Mouse (Mus musculus) thymus, adult 2 months (tissue): ENCODE data around the gene Adcy2.

Experiments used
- CTCF ChIP-seq: fragments of 200-500 bp; IDR thresholded peaks from 2 replicates; pipeline ENCODE4 v1.5.1; 2012; ENCODE audit warnings: mild to moderate bottlenecking, control low read depth, low read length, moderate library complexity, borderline replicate concordance; ENCODE audit not compliant: control insufficient read depth, poor library complexity, insufficient read depth; ENCODE audit errors: extremely low read depth
- POLR2A ChIP-seq: fragments of 200-500 bp; IDR thresholded peaks from 2 replicates; pipeline ENCODE4 v1.6.1; 2012; ENCODE audit warnings: mild to moderate bottlenecking, low read length, control low read depth, moderate library complexity; ENCODE audit not compliant: control insufficient read depth, poor library complexity, insufficient read depth; ENCODE audit errors: extremely low read depth

DNA sequence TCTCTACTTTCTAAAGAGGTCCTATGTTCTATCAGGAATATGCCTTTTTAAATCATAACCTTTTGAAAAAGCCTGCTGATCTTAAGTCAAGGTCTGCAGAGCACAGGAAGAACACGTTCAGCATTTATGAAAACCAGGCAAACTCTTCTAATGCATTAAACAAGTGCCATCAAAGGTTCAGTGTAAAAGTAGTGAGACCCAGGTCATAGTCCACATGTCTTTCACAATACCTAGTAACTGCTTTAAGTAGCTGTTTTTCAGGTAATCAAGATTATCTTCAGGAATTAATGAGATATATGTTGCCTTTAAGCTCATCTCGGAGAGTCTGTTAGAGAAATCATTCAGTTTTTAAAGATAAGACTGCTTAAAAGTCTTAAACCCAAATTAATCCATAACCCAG, 21.2 kb upstream of the Adcy2 start:
- no peak for TF ChIP-seq POLR2A
- TF ChIP-seq CTCF, result no peak
